Mouse (Mus musculus) thymus, postnatal 0 days (tissue): ENCODE data around the gene Sv2c. TPM values are rescaled to one million over a fixed set of nuclear protein-coding genes. Genes with fewer than 3 reads are reported as not detected.
"Not testable (repeated sequence)": the region's sequence is repeated elsewhere in the genome, so short reads cannot be mapped to it uniquely, and the experiment has no call there.

Source experiments
- DNase-seq: peaks from one replicate; pipeline ENCODE4 v3.0.0-alpha.2; 2015; ENCODE audit warnings: low spot score
- polyA plus RNA-seq: library from polyadenylated mRNA; unstranded; fragments of >200 nt; fragmentation: Nextera tagmentation; extraction: Ambion mirVana; gene quantifications from 2 replicates; pipeline ENCODE4 v1.2.1, GENCODE M21; 2015

The Sv2c gene
- polyA plus RNA-seq, 1 experiment from 2014 or later = 1.1 TPM

GRCm38 (mm10) chr13:95973368-95973958 is 158.9 kb downstream of the Sv2c start:
- DNase-seq = peak; percentile 74

- DNase-seq = not testable (repeated sequence)
Measured at GRCm38 (mm10) chr13:95968031-95968430, 164.3 kb downstream of the Sv2c start.

- no peak for DNase-seq
Measured at GRCm38 (mm10) chr13:95966791-95967190, 165.6 kb downstream of the Sv2c start.

- no peak for DNase-seq
Measured at GRCm38 (mm10) chr13:95965596-95965995, 166.8 kb downstream of the Sv2c start.

GRCm38 (mm10) chr13:95965162-95965561 is 167.2 kb downstream of the Sv2c start:
- DNase-seq = no peak

- DNase-seq = peak; percentile 74
Measured at GRCm38 (mm10) chr13:95964226-95964625, 168.2 kb downstream of the Sv2c start.

- no peak for DNase-seq
Measured at GRCm38 (mm10) chr13:95963671-95964070, 168.7 kb downstream of the Sv2c start.

GRCm38 (mm10) chr13:95961905-95962304 is 170.5 kb downstream of the Sv2c start:
- peak; percentile 65 for DNase-seq

- DNase-seq = peak; percentile 56
Measured at GRCm38 (mm10) chr13:95961191-95961791, 171.1 kb downstream of the Sv2c start.

- peak; percentile 79 for DNase-seq
Measured at GRCm38 (mm10) chr13:95960477-95961185, 171.7 kb downstream of the Sv2c start.

GRCm38 (mm10) chr13:95959651-95960476 is 172.5 kb downstream of the Sv2c start:
- peak; percentile 33 for DNase-seq

- DNase-seq = no peak
Measured at GRCm38 (mm10) chr13:95957134-95957533, 175.2 kb downstream of the Sv2c start.

- DNase-seq = peak; percentile 82
Measured at GRCm38 (mm10) chr13:95956327-95956781, 176.0 kb downstream of the Sv2c start.

- DNase-seq = no peak
Measured at GRCm38 (mm10) chr13:95955204-95955603, 177.2 kb downstream of the Sv2c start.

- peak; percentile 24 for DNase-seq
Measured at GRCm38 (mm10) chr13:95953636-95954035, 178.7 kb downstream of the Sv2c start.

GRCm38 (mm10) chr13:95952263-95952662 is 180.1 kb downstream of the Sv2c start:
- DNase-seq = no peak

GRCm38 (mm10) chr13:95951098-95951894 is 181.1 kb downstream of the Sv2c start:
- DNase-seq = peak; percentile 77

- DNase-seq = no peak
Measured at GRCm38 (mm10) chr13:95950434-95951091, 181.8 kb downstream of the Sv2c start.

GRCm38 (mm10) chr13:95949356-95949755 is 183.0 kb downstream of the Sv2c start:
- no peak for DNase-seq

GRCm38 (mm10) chr13:95948821-95949220 is 183.6 kb downstream of the Sv2c start:
- no peak for DNase-seq
